Mouse (Mus musculus) MEL (cell line): ENCODE data around the gene Gpc3.

Experiments
- CTCF ChIP-seq, 3 experiments: IDR thresholded peaks in 2 of 3; conservative IDR thresholded peaks in 1 of 3; 2 replicates each; pipeline ENCODE4 v1.5.1; 2011 to 2012; ENCODE audit warnings: low read length in 3 of 3, low read depth in 2 of 3, mild to moderate bottlenecking in 2 of 3, improper control_type of control experiment in 1 of 3, inconsistent platforms in 1 of 3, mixed read lengths in 1 of 3, moderate library complexity in 1 of 3; ENCODE audit not compliant: control insufficient read depth in 1 of 3, insufficient read depth in 1 of 3, poor library complexity in 1 of 3, severe bottlenecking in 1 of 3
- MAFK ChIP-seq: IDR thresholded peaks from 2 replicates; pipeline ENCODE4 v1.6.1; 2011; ENCODE audit warnings: low read depth, mild to moderate bottlenecking, low read length, improper control_type of control experiment, borderline replicate concordance
- RCOR1 ChIP-seq: IDR thresholded peaks from 2 replicates; pipeline ENCODE4 v1.6.1; 2012; ENCODE audit warnings: low read depth, mild to moderate bottlenecking, inconsistent platforms, low read length, improper control_type of control experiment
- USF2 ChIP-seq, 2 experiments: IDR thresholded peaks; 2 replicates each; pipeline ENCODE4 v1.6.1; 2011 to 2012; ENCODE audit warnings: improper control_type of control experiment in 2 of 2, low read length in 2 of 2, borderline replicate concordance in 1 of 2, inconsistent platforms in 1 of 2, low read depth in 1 of 2, mild to moderate bottlenecking in 1 of 2; ENCODE audit not compliant: insufficient read depth in 1 of 2

- no peak for TF ChIP-seq RCOR1
- TF ChIP-seq USF2 (IDR thresholded peaks at IDR 0.05; ENCODE audit: borderline replicate concordance in 1 of 2, insufficient read depth in 1 of 2, low read depth in 1 of 2, low read length in 2 of 2), result no peak
- no peak for TF ChIP-seq CTCF (IDR thresholded peaks at IDR 0.05 in 2 of 3, conservative IDR thresholded peaks at IDR 0.05 in 1 of 3; ENCODE audit: control insufficient read depth in 1 of 3, insufficient read depth in 1 of 3, low read depth in 2 of 3, low read length in 3 of 3, poor library complexity in 1 of 3, severe bottlenecking in 1 of 3)
- no peak for TF ChIP-seq MAFK
These were observed 29.6 kb upstream of the Gpc3 start for GRCm38 (mm10) chrX:52643350-52643749.
